Mouse (Mus musculus) testis, adult 2 months (tissue): ENCODE results near the gene Wfdc12. TPM values are rescaled to one million over a fixed set of nuclear protein-coding genes. Genes with fewer than 3 reads are reported as not detected.

Experiments
- H3K27ac ChIP-seq: fragments of 200-500 bp; 2 replicates; pipeline ENCODE4 v1.5.1; 2012; ENCODE audit warnings: low read depth, low read length; ENCODE audit not compliant: control insufficient read depth, insufficient read depth
- H3K27me3 ChIP-seq: fragments of 200-500 bp; 2 replicates; pipeline ENCODE4 v1.6.1; 2012; ENCODE audit warnings: mild to moderate bottlenecking, low read length, moderate library complexity; ENCODE audit not compliant: control insufficient read depth, insufficient read depth
- H3K36me3 ChIP-seq: fragments of 200-500 bp; 2 replicates; pipeline ENCODE4 v1.6.1; 2012; ENCODE audit warnings: mild to moderate bottlenecking, low read length; ENCODE audit not compliant: control insufficient read depth, insufficient read depth
- H3K4me1 ChIP-seq: fragments of 200-500 bp; 2 replicates; pipeline ENCODE4 v1.6.1; 2012; ENCODE audit warnings: low read length; ENCODE audit not compliant: control insufficient read depth, insufficient read depth
- H3K4me3 ChIP-seq: fragments of 200-500 bp; 2 replicates; pipeline ENCODE4 v1.5.1; 2012; ENCODE audit warnings: low read depth, mild to moderate bottlenecking, low read length, moderate library complexity, mixed read lengths; ENCODE audit not compliant: control insufficient read depth
- CTCF ChIP-seq: fragments of 200-500 bp; IDR thresholded peaks from 2 replicates; pipeline ENCODE4 v1.5.1; 2012; ENCODE audit warnings: low read depth, mild to moderate bottlenecking, inconsistent platforms, low read length, moderate library complexity; ENCODE audit not compliant: control insufficient read depth, insufficient read depth, insufficient replicate concordance
- POLR2A ChIP-seq: fragments of 200-500 bp; IDR thresholded peaks from 2 replicates; pipeline ENCODE4 v1.6.1; 2012; ENCODE audit warnings: low read depth, mild to moderate bottlenecking, inconsistent platforms, low read length, moderate library complexity; ENCODE audit not compliant: control insufficient read depth
- polyA plus RNA-seq: library from polyadenylated mRNA; depleted of rRNA; stranded (reverse); fragments of >200 nt; gene quantifications from 2 replicates; pipeline ENCODE4 v1.2.3, GENCODE M21; 2012

The Wfdc12 gene
- polyA plus RNA-seq, 1 experiment: 0.15 TPM

- H3K4me3 ChIP-seq: no peak overlapping the region
- no peaks in the 10 kb centered on the region for H3K36me3 ChIP-seq
- H3K4me1 ChIP-seq: peaks cover 17% of the 10 kb centered on the region
- no peaks in the 10 kb centered on the region for H3K27me3 ChIP-seq
- no peak overlapping the region for H3K27ac ChIP-seq
- TF ChIP-seq CTCF (no peak), POLR2A (no peak)
Measured at GRCm38 (mm10) chr2:164174649-164175395, 15.6 kb downstream of the Wfdc12 start.

GRCm38 (mm10) chr2:164173394-164173793, 17.0 kb downstream of the Wfdc12 start:
- TF ChIP-seq CTCF: no peak
- no peak for TF ChIP-seq POLR2A
- Histone ChIP-seq H3K4me3 (no peak overlapping the region), H3K4me1 (peaks cover 17% of the 10 kb centered on the region), H3K36me3 (no peaks in the 10 kb centered on the region), H3K27me3 (no peaks in the 10 kb centered on the region), H3K27ac (no peak overlapping the region)

- H3K4me1 ChIP-seq: peaks cover 23% of the 10 kb centered on the region
- no peaks in the 10 kb centered on the region for H3K27me3 ChIP-seq
Measured at GRCm38 (mm10) chr2:164170902-164171301, 19.5 kb downstream of the Wfdc12 start, which contains the start of gene Kcns1. Gene Kcns1, minus strand, starts transcription at chr2:164171113.

GRCm38 (mm10) chr2:164170326-164170725, 20.1 kb downstream of the Wfdc12 start:
- no peak overlapping the region for H3K27ac ChIP-seq
- no peaks in the 10 kb centered on the region for H3K27me3 ChIP-seq
- no peak for TF ChIP-seq POLR2A
- no peak for TF ChIP-seq CTCF
- no peak overlapping the region for H3K4me3 ChIP-seq
- no peaks in the 10 kb centered on the region for H3K36me3 ChIP-seq
- peaks cover 23% of the 10 kb centered on the region for H3K4me1 ChIP-seq

More at GRCm38 (mm10) chr2:164170902-164171301, 19.5 kb downstream of the Wfdc12 start, which contains the start of gene Kcns1:
- Histone ChIP-seq H3K4me3 (peak within 1 kb of the TSS; percentile 43), H3K36me3 (no peaks in the 10 kb centered on the region), H3K27ac (no peak within 1 kb of the TSS)
- no peak for TF ChIP-seq CTCF
- no peak for TF ChIP-seq POLR2A

- TF ChIP-seq CTCF (no peak), POLR2A (0 out of 2 replicates have a peak, but pooled peaks have one; percentile 32)
- H3K36me3 ChIP-seq: no peaks in the 10 kb centered on the region
- H3K4me3 ChIP-seq: peak overlapping the region; percentile 87
- no peaks in the 10 kb centered on the region for H3K27me3 ChIP-seq
- peak overlapping the region; percentile 37; the same call in 1 of the 2 replicates for H3K27ac ChIP-seq
- peaks cover 23% of the 10 kb centered on the region for H3K4me1 ChIP-seq
Measured at GRCm38 (mm10) chr2:164168571-164168946, 21.8 kb downstream of the Wfdc12 start.

GRCm38 (mm10) chr2:164167752-164168570, 22.4 kb downstream of the Wfdc12 start:
- no peaks in the 10 kb centered on the region for H3K27me3 ChIP-seq
- H3K27ac ChIP-seq: no peak overlapping the region
- no peaks in the 10 kb centered on the region for H3K36me3 ChIP-seq
- peak overlapping the region; percentile 87 for H3K4me3 ChIP-seq
- H3K4me1 ChIP-seq: peaks cover 23% of the 10 kb centered on the region
- TF ChIP-seq CTCF: no peak
- TF ChIP-seq POLR2A: no peak

GRCm38 (mm10) chr2:164164941-164165340, 25.5 kb downstream of the Wfdc12 start:
- no peaks in the 10 kb centered on the region for H3K36me3 ChIP-seq
- H3K4me3 ChIP-seq: no peak overlapping the region
- H3K27me3 ChIP-seq: no peaks in the 10 kb centered on the region
- peaks cover 7% of the 10 kb centered on the region for H3K4me1 ChIP-seq
- no peak for TF ChIP-seq CTCF
- H3K27ac ChIP-seq: no peak overlapping the region
